Mouse (Mus musculus) embryonic stem cell, embryonic (primary cell): ENCODE measurements around the gene St3gal2.

ENCODE experiments used
- CTCF ChIA-PET, 4 experiments: fragments of 300-600 bp in 2 of 4; fragments of 350-600 bp in 2 of 4; sonication (Branson Sonifier 250); formaldehyde crosslinking; loops; one replicate each; lab custom pipeline; 2022; ENCODE audit warnings: inconsistent platforms in 2 of 4; lab: Charles Lee
- POLR2A ChIA-PET, 4 experiments: fragments of 300-600 bp in 2 of 4; fragments of 350-600 bp in 2 of 4; sonication (Branson Sonifier 250); formaldehyde crosslinking; loops; one replicate each; lab custom pipeline; 2022; ENCODE audit warnings: antibody characterized with exemption in 4 of 4, inconsistent platforms in 1 of 4; lab: Charles Lee

St3gal2 gene

GRCm38 (mm10) chr8:110919341-110920031, at the start of gene St3gal2:
Gene St3gal2 (plus strand): TSS chr8:110919922.
- CTCF ChIA-PET, result interaction anchor here in 3 of 4 experiments (0.6 to 1.2 kb wide), 10 partner anchors 8 to 1227 kb away, joined by 3 to 13 read pairs (median 4); partner anchors contain the start of gene Ist1 (in 1 of the 3)

GRCm38 (mm10) chr8:110870501-110870900, 49.2 kb upstream of the St3gal2 start:
- ChIA-PET CTCF (no interaction called here), POLR2A (interaction anchor here in 2 of 4 experiments (1.1 to 3.2 kb wide), 7 partner anchors 10 to 163 kb away, joined by 3 to 16 read pairs (median 3); partner anchors contain the start of genes Aars (in 1 of the 2), Cog4 (in 1 of the 2) and Sf3b3 (in 1 of the 2))

More at GRCm38 (mm10) chr8:110919341-110920031, at the start of gene St3gal2:
- POLR2A ChIA-PET, result interaction anchor here in 3 of 4 experiments (0.5 to 3.2 kb wide), 41 partner anchors 8 to 872 kb away, joined by 3 to 25 read pairs (median 4); partner anchors contain the start of genes Sf3b3 (in 2 of the 3), Aars (in 1 of the 3), Cog4 (in 1 of the 3) and Ddx19a (in 1 of the 3)

- ChIA-PET CTCF (no interaction called here), POLR2A (interaction anchor here in 2 of 4 experiments (0.6 to 1.7 kb wide), 3 partner anchors 12 to 397 kb away, joined by 3 to 4 read pairs (median 3); no protein-coding TSS in a partner anchor)
These were observed 41.9 kb upstream of the St3gal2 start for GRCm38 (mm10) chr8:110877862-110878261.

- ChIA-PET POLR2A (interaction anchor here in 1 of 4 experiments (1.1 to 2.7 kb wide), 5 partner anchors 12 to 65 kb away, joined by 4 to 10 read pairs (median 4); partner anchors contain the start of gene St3gal2), CTCF (no interaction called here)
These were observed 37.9 kb upstream of the St3gal2 start for GRCm38 (mm10) chr8:110881741-110882310.

GRCm38 (mm10) chr8:110883824-110884223, 35.9 kb upstream of the St3gal2 start:
- ChIA-PET CTCF (interaction anchor here in 2 of 4 experiments (0.6 to 1.4 kb wide), 4 partner anchors 11 to 804 kb away, joined by 3 to 4 read pairs (median 4); no protein-coding TSS in a partner anchor), POLR2A (interaction anchor here in 2 of 4 experiments (0.6 to 2.7 kb wide), 13 partner anchors 10 to 740 kb away, joined by 3 to 17 read pairs (median 4); partner anchors contain the start of gene St3gal2 (in 1 of the 2))

- POLR2A ChIA-PET, result interaction anchor here (0.5 to 3.0 kb wide), 22 partner anchors 9 to 385 kb away, joined by 3 to 10 read pairs (median 4); partner anchors contain the start of genes St3gal2 (in 2 of the 4), Cog4 (in 1 of the 4), Ddx19a (in 1 of the 4) and Ddx19b (in 1 of the 4)
- CTCF ChIA-PET, result interaction anchor here in 3 of 4 experiments (0.5 to 0.6 kb wide), 3 partner anchors 111 to 141 kb away, joined by 3 to 5 read pairs (median 5); no protein-coding TSS in a partner anchor
These were observed 33.1 kb upstream of the St3gal2 start for GRCm38 (mm10) chr8:110886634-110887033.

- CTCF ChIA-PET, result interaction anchor here in 3 of 4 experiments (0.6 to 1.1 kb wide), 3 partner anchors 132 to 161 kb away, joined by 3 to 4 read pairs (median 4); no protein-coding TSS in a partner anchor
- POLR2A ChIA-PET, result interaction anchor here (0.5 to 3.0 kb wide), 19 partner anchors 8 to 929 kb away, joined by 3 to 10 read pairs (median 4); partner anchors contain the start of genes Aars (in 1 of the 4), Ddx19a (in 1 of the 4), Fuk (in 1 of the 4) and Rfwd3 (in 1 of the 4)
These were observed 32.2 kb upstream of the St3gal2 start for GRCm38 (mm10) chr8:110887551-110887950.

- ChIA-PET POLR2A (interaction anchor here in 2 of 4 experiments (0.6 to 1.6 kb wide), 5 partner anchors 28 to 145 kb away, joined by 3 to 5 read pairs (median 3); partner anchors contain the start of genes Aars (in 1 of the 2), Ddx19a (in 1 of the 2) and Sf3b3 (in 1 of the 2)), CTCF (interaction anchor here in 1 of 4 experiments (0.6 kb wide), 1 partner anchor 26 kb away, joined by 3 read pairs; no protein-coding TSS in a partner anchor)
These were observed 31.3 kb upstream of the St3gal2 start for GRCm38 (mm10) chr8:110888441-110888840.

GRCm38 (mm10) chr8:110888860-110889259, 30.9 kb upstream of the St3gal2 start:
- POLR2A ChIA-PET, result interaction anchor here (0.6 to 1.9 kb wide), 9 partner anchors 10 to 145 kb away, joined by 3 to 5 read pairs (median 4); partner anchors contain the start of genes Aars (in 1 of the 4), Ddx19a (in 1 of the 4) and Sf3b3 (in 1 of the 4)
- CTCF ChIA-PET, result interaction anchor here in 1 of 4 experiments (0.6 kb wide), 1 partner anchor 27 kb away, joined by 3 read pairs; no protein-coding TSS in a partner anchor

- POLR2A ChIA-PET, result interaction anchor here in 3 of 4 experiments (0.9 to 1.9 kb wide), 6 partner anchors 11 to 165 kb away, joined by 3 to 4 read pairs (median 4); no protein-coding TSS in a partner anchor
- CTCF ChIA-PET, result interaction anchor here in 2 of 4 experiments (0.6 to 0.9 kb wide), 2 partner anchors 31 to 1430 kb away, joined by 3 read pairs; no protein-coding TSS in a partner anchor
These were observed 29.7 kb upstream of the St3gal2 start for GRCm38 (mm10) chr8:110889904-110890470.

GRCm38 (mm10) chr8:110892040-110892439, 27.7 kb upstream of the St3gal2 start:
- ChIA-PET POLR2A (interaction anchor here in 1 of 4 experiments (1.0 to 1.1 kb wide), 3 partner anchors 10 to 140 kb away, joined by 3 to 4 read pairs (median 3); no protein-coding TSS in a partner anchor), CTCF (interaction anchor here in 2 of 4 experiments (1.2 kb wide), 2 partner anchors 10 to 58 kb away, joined by 3 read pairs; partner anchors contain the start of gene Fuk (in 1 of the 2))

GRCm38 (mm10) chr8:110892913-110893312, 26.8 kb upstream of the St3gal2 start:
- CTCF ChIA-PET, result interaction anchor here in 2 of 4 experiments (0.6 to 1.2 kb wide), 3 partner anchors 9 to 103 kb away, joined by 3 read pairs; partner anchors contain the start of gene Fuk (in 1 of the 2)

GRCm38 (mm10) chr8:110894851-110895250, 24.9 kb upstream of the St3gal2 start:
- ChIA-PET CTCF (interaction anchor here in 2 of 4 experiments (0.7 to 1.3 kb wide), 4 partner anchors 10 to 92 kb away, joined by 3 to 4 read pairs (median 3); partner anchors contain the start of gene Il34 (in 1 of the 2)), POLR2A (interaction anchor here in 3 of 4 experiments (0.6 to 2.5 kb wide), 18 partner anchors 8 to 409 kb away, joined by 3 to 17 read pairs (median 4); partner anchors contain the start of genes Aars (in 1 of the 3) and Sf3b3 (in 1 of the 3))

More at GRCm38 (mm10) chr8:110892913-110893312, 26.8 kb upstream of the St3gal2 start:
- POLR2A ChIA-PET, result interaction anchor here in 2 of 4 experiments (0.9 to 2.5 kb wide), 8 partner anchors 8 to 141 kb away, joined by 3 to 17 read pairs (median 4); partner anchors contain the start of genes Cog4 (in 1 of the 2), Fuk (in 1 of the 2) and Sf3b3 (in 1 of the 2)

- ChIA-PET CTCF (interaction anchor here in 2 of 4 experiments (0.7 to 1.3 kb wide), 4 partner anchors 10 to 92 kb away, joined by 3 to 4 read pairs (median 3); partner anchors contain the start of gene Il34 (in 1 of the 2)), POLR2A (interaction anchor here in 3 of 4 experiments (0.7 to 2.5 kb wide), 17 partner anchors 9 to 409 kb away, joined by 3 to 17 read pairs (median 4); partner anchors contain the start of genes Aars (in 1 of the 3) and Sf3b3 (in 1 of the 3))
These were observed 24.5 kb upstream of the St3gal2 start for GRCm38 (mm10) chr8:110895254-110895653.

- ChIA-PET CTCF (interaction anchor here in 1 of 4 experiments (0.7 to 1.3 kb wide), 2 partner anchors 10 to 90 kb away, joined by 3 read pairs; partner anchors contain the start of gene Il34), POLR2A (interaction anchor here in 3 of 4 experiments (0.7 to 1.9 kb wide), 9 partner anchors 9 to 374 kb away, joined by 3 to 8 read pairs (median 5); partner anchors contain the start of genes Aars (in 1 of the 3) and Sf3b3 (in 1 of the 3))
These were observed 23.9 kb upstream of the St3gal2 start for GRCm38 (mm10) chr8:110895812-110896211.

- ChIA-PET POLR2A (interaction anchor here in 3 of 4 experiments (0.6 to 1.1 kb wide), 9 partner anchors 30 to 203 kb away, joined by 3 to 4 read pairs (median 3); no protein-coding TSS in a partner anchor), CTCF (interaction anchor here in 2 of 4 experiments (0.6 to 0.7 kb wide), 5 partner anchors 85 to 268 kb away, joined by 3 to 6 read pairs (median 3); partner anchors contain the start of gene Exosc6 (in 1 of the 2))
These were observed 22.2 kb upstream of the St3gal2 start for GRCm38 (mm10) chr8:110897495-110897894.
